Mouse (Mus musculus) thymus, adult 18-20 months (tissue): ENCODE results near the gene Furin.

ENCODE experiments used
- DNase-seq, 2 experiments: peaks; one replicate each; pipeline ENCODE4 v3.0.0; 2022; ENCODE audit warnings: mixed read lengths in 2 of 2

Furin gene

DNA sequence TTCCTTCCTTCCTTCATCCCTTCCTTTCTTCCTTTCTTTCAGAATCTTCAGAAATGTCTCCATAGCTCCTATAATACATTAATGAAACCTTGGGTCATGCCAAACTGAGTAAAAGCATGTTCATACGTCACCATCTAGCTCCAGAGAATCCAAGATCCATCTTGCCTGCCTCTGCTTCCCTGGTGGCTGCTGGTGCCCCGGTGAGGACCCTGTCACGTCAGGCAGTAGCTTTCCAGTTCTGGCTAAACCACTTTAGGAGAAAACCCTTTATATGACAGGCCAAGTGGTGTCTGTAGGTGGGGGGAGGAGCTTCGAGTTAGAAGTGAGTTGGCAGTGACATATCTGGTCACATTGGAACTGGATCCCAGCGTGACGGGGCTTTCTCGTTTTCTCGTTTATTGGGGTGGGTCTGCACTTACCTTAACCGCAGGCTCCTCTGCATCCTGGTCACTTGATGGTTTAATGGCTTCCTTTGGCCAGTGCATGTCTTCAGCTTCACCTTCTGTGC lies at the start of gene Furin:
Gene Furin (minus strand): TSS at position 249 of the 508 bp plus-strand sequence.
- no peak for DNase-seq

GRCm38 (mm10) chr7:80454786-80455185 lies 49.5 kb upstream of the Furin start:
- DNase-seq: no peak

DNA sequence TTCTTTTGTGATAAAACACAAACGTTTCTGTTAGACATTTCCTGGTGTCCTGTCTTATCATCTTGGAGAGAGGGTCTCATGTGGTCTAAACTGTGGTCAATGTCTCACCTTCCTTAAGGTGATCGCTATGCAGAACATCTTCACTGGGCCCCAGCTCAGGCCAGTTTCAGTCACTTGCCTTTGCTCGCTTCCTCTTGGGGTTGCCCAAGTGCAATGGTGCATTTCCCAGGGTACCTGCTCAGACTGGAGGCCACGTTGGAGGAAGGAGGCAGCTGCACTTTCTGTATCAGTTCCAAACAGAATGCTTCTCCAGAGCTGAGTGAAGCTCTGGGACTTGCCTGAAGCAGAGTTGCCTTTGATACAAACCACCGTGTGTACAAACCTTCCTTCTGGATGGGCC lies 48.8 kb upstream of the Furin start:
- no peak for DNase-seq

DNA sequence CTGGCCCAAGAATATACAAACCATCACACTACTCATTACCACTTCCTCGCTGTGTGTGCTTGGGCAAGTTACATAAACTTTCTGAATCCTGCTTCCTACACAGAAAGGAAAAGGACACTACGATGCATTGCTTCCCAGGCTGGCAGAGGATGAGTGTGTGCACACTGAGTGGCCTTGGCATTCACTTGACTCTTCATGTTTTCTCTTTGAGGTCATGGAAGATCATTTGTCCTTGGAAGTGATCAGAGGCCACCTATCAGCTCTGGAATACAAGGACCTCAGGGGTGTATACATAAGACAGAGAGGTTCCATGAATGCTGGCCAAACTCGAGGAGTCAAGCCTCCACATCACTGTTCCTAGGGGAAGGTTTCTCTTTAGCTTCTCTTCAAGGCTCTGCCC lies 47.9 kb upstream of the Furin start:
- no peak for DNase-seq

DNA sequence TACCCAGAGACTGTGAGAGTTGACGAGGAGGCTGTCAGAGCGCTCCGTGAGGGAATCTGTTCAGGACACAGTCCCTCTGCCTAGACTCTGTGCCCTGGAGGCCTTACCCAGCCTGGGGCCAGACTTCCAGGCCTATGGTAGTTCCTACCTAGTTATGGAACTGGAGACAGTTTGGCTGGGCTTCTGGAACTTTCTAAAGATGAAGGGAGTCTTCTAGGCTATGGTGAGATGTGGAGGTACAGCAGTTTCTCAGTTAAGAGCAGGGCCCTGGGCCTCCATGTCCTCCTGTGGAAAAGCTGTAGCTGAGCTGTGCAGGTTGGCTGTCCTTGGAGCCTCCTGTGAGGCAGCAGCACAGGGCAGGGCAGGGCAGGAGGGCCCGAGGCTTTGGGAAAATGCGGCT lies 47.0 kb upstream of the Furin start:
- no peak for DNase-seq

- DNase-seq: no peak
These were observed 46.5 kb upstream of the Furin start for GRCm38 (mm10) chr7:80451550-80452232.

GRCm38 (mm10) chr7:80450354-80450753 lies 45.1 kb upstream of the Furin start:
- no peak for DNase-seq

GRCm38 (mm10) chr7:80449620-80450091 lies 44.4 kb upstream of the Furin start:
- DNase-seq: no peak

GRCm38 (mm10) chr7:80447336-80447735 lies 42.1 kb upstream of the Furin start:
- no peak for DNase-seq

DNA sequence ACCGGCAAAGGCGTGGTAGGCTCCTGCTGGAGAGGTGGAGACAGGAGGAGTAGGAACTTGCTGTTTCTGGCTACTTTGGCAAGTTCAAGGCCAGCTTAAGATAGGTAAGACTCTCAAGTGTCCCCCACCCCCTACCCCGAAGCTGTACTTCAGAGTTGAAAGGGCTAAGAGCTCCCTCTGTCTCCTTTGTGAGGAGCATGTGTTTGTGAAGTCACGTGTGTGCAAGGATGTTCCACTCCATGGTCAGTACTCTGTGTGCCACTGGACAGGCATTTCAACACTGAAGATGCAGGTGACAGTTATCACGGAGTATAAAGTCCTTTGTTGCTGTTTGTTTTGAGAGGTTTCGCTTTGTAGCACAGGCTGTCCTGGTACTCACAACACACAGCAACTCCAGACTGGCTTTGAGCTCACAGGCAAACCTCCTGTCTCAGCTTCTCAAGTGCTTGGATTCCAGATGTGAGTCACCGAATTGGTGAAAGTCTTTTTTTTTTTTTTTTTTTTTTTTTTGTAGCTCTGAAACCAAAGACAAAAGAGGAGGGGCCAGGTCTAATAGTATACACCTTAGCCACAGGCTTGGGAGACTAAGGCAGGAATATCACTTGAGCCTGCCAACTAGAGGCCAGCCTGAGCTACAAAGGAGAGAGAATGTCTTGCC lies 41.1 kb upstream of the Furin start:
- no peak for DNase-seq

GRCm38 (mm10) chr7:80445492-80445891 lies 40.3 kb upstream of the Furin start:
- peak in 1 of 2 experiments; percentile 30 for DNase-seq

DNA sequence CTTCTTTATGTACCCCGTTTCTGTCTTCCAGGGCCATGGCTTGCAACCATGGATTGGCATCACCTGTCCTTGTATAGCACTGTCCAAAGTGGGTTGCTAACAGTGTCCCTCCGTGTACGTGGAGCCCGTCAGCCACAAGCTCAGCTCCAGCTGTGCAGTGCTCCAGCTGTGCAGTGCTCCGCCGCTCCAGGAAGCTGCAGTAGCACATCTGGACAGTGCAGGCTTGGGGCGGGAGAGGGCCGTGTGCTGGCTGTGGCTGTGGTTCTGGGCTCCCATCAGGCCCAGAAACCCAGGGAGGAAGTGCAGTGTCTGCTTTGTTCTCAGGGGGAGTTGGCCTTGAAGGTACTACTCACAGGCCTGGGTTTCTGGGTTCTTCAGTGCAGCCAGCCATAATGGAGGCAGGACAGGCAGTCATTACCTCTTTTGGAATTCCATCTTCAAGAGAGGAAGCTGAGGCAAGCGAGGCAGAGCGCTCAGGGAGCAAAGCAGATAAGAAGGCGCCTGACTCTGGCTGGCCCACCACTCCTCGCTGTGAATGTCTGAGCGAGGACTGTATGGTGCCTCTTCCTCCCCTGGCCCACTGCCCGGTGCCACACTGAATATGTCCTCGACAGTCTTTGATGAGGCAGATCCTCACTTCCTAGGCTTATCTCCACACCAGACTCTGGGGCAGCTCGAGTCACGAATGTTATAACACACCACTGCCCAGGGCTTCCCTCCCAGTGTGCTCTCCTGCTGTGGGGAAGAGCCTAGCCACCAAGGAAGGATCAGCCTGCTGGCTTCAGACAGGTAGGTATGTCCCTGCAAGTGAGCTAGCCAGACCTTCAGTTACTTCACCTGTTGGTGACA lies 39.4 kb upstream of the Furin start:
- DNase-seq: no peak

DNA sequence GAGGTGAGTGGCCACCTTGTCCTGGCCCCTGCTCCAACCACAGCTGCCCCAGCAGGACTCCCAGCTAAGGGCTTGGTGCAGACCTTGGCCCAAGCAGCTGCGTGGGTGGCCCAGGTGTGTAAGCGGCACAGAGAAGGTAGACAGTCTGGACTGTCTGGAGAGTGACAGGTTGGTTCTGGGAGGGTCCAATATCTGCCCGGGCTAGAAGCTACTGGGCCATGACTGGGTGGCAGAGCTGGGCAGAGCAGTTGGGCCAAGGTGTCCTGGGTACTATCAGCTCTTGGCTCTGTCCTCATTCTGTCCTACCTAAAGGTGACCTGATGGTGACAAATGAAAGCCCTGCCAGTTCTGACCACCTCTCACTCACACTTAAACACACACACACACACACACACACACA lies 37.9 kb upstream of the Furin start:
- no peak for DNase-seq

GRCm38 (mm10) chr7:80441986-80442904 lies 37.0 kb upstream of the Furin start:
- DNase-seq: no peak

DNA sequence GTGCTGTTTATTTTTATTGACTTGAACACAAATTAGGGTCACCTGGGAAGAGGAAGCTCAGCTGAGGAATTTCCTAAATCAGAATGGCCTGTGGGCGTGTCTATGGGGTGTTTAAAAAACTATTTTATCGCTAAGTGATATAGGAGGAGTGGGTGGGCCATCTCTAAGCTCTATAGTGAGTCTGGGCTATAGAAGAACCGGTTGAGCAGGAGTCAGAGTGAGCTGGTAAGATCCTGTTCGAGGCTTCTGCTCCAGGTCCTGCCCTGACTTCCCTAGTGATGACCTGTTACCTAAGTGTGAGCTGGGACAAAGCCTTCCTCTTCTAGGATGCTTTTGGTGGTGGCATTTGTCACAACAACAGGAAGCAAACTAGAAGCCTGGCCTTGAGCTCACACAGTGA lies 35.4 kb upstream of the Furin start:
- no peak for DNase-seq

DNA sequence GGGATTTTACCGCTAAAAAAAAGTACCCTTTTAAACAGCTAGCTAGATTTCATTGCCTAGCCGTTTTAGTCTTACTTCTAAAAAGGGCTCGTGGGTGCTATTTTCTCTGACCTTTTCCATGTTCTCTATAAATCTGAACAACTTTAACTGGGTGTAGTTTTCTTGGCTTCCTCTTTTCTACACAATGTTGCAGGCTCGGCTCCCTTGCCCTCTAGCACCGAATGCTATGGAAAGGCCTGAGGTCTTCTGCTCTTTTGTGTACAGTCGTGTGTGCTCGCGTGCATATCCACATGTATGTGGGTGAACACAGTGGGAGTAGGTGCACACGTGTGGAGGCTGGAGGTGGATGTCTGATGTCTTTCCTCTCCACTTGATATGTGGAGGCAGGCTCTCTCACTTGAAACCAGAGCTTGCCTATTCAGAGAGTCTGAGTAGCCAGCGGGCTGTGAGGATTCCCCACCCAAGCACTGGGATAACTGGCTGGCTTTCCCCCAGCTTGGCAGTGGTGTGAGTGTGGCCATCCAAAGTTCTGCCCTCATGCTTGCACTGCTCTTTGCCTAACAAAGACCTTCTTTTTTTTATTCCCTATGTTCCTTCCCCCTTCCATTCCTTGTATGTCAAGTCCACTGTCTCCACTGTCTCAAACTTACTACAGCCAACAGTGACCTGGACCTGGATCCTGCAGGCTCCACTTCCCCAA lies 34.7 kb upstream of the Furin start:
- no peak for DNase-seq

DNA sequence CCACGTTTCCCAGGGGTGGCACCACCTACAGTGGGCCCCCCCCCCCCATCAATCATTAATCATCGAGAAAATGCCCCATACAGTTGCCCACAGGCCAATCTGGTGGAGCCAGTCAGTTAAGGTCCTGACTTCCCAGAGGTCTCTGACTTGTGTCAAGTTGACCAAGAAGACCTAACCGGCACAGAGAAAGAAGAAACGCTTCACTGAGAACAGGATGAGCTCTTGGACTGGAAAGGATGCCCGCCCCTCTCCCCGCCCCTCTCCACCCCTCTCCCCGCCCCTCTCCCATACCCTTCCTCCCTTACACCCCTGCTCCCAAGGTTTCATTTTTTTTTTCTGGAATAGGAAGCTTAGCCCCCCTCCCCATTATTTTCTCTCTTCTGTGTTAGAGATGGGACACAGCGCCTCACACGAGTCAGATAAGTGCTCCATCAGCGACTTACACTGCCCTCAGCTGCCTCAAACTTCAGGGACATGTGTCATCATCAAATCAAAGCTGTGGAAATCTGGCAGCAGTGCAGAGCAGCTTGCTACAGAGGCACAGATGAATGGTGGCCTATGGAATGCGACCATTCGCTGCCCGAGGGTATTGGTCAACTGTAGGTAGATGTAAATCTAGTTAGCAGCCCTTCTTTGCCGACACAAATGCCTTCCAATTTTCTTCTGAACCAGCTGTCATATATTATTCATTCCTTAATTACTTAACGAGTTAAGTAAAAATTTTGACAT lies 34.0 kb upstream of the Furin start:
- DNase-seq: no peak

DNA sequence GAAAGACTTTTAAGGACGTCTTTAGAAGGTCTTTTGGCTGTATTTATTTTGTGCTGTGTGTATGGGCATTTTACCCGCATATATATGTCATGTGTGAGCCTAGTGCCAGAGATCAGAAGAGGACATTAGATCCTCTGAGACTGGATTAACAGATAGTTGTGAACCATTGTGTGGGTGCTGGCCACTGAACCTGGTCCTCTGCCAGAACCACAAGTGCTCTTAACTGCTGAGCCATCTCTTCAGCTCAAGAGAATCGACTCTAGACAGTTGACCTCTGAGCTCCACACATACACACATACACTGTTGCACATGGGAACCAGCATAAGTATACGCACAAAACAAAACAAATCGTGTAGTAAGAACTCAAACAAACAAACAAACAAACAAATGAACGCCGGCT lies 31.3 kb upstream of the Furin start:
- no peak for DNase-seq

GRCm38 (mm10) chr7:80435594-80435993 lies 30.4 kb upstream of the Furin start:
- DNase-seq: no peak

DNA sequence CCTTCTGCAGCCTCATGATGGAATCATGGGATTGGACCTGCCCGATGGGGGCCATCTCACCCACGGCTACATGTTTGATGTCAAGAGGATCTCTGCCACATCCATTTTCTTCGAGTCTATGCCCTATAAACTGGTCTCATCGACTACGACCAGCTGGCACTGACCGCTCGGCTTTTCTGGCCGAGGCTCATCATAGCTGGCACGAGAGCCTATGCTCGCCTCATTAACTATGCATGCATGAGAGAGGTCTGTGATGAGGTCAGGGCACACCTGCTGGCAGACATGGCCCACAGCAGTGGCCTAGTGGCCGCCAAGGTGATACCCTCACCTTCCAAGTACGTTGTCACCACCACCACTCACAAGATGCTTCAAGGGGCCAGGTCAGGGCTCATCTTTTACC lies 24.4 kb upstream of the Furin start:
- no peak for DNase-seq

GRCm38 (mm10) chr7:80427730-80428129 lies 22.5 kb upstream of the Furin start:
- DNase-seq: no peak
